Mouse (Mus musculus) testis, adult 2 months (tissue): Measurements from ENCODE around the gene Tnpo1.

Experiments
- CTCF ChIP-seq: fragments of 200-500 bp; IDR thresholded peaks from 2 replicates; pipeline ENCODE4 v1.5.1; 2012; ENCODE audit warnings: low read depth, mild to moderate bottlenecking, inconsistent platforms, low read length, moderate library complexity; ENCODE audit not compliant: control insufficient read depth, insufficient read depth, insufficient replicate concordance
- POLR2A ChIP-seq: fragments of 200-500 bp; IDR thresholded peaks from 2 replicates; pipeline ENCODE4 v1.6.1; 2012; ENCODE audit warnings: low read depth, mild to moderate bottlenecking, inconsistent platforms, low read length, moderate library complexity; ENCODE audit not compliant: control insufficient read depth

- no peak for TF ChIP-seq CTCF
- no peak for TF ChIP-seq POLR2A
These were observed 44.2 kb downstream of the Tnpo1 start for GRCm38 (mm10) chr13:98881991-98882390.
